Mouse (Mus musculus) embryonic facial prominence, embryonic 15.5 days (tissue): Measurements from ENCODE around the gene Atoh8. TPM values are rescaled to one million over a fixed set of nuclear protein-coding genes. Genes with fewer than 3 reads are reported as not detected.
A peak's percentile ranks its signal among the peaks of the same experiment; 100 is the strongest.

Source experiments
- ATAC-seq: fragments of 200-750 bp; cut with Nextera tagmentation; 2 replicates; pipeline ENCODE4 v1.8.0; 2017; ENCODE audit warnings: low read depth, moderate TSS enrichment; ENCODE audit not compliant: insufficient number of reproducible peaks, low FRiP score, low TSS enrichment
- H3K27ac ChIP-seq: fragments of 300-500 bp; sonication (generic); replicated peaks from 2 replicates; pipeline ENCODE4 v1.5.1; 2015; ENCODE audit warnings: mild to moderate bottlenecking, inconsistent platforms
- H3K27me3 ChIP-seq: fragments of 300-500 bp; sonication (generic); 2 replicates; pipeline ENCODE4 v1.6.1; 2015; ENCODE audit warnings: inconsistent platforms
- H3K36me3 ChIP-seq: fragments of 300-500 bp; sonication (generic); 2 replicates; pipeline ENCODE4 v1.6.1; 2015; ENCODE audit warnings: mild to moderate bottlenecking, inconsistent platforms
- H3K4me1 ChIP-seq: fragments of 300-500 bp; sonication (generic); 2 replicates; pipeline ENCODE4 v1.6.1; 2015; ENCODE audit warnings: inconsistent platforms
- H3K4me2 ChIP-seq: fragments of 300-500 bp; sonication (generic); replicated peaks from 2 replicates; pipeline ENCODE4 v1.6.1; 2015; ENCODE audit warnings: mild to moderate bottlenecking, inconsistent platforms
- H3K4me3 ChIP-seq: fragments of 300-500 bp; sonication (generic); replicated peaks from 2 replicates; pipeline ENCODE4 v1.5.1; 2015; ENCODE audit warnings: mild to moderate bottlenecking, inconsistent platforms
- H3K9ac ChIP-seq: fragments of 300-500 bp; sonication (generic); 2 replicates; pipeline ENCODE4 v1.6.1; 2015; ENCODE audit warnings: inconsistent platforms
- H3K9me3 ChIP-seq: fragments of 300-500 bp; sonication (generic); replicated peaks from 2 replicates; pipeline ENCODE4 v1.6.1; 2016; ENCODE audit warnings: inconsistent platforms
- WGBS: fragments of 180-500 bp; shearing (Covaris S2); methylation state at CpG from one replicate; pipeline ENCODE4 v1.1.7; 2015; 5-methylcytosine and 5-hydroxymethylcytosine counted together
- polyA plus RNA-seq: library from polyadenylated mRNA; unstranded; fragments of >200 nt; fragmentation: Nextera tagmentation; extraction: Ambion mirVana; gene quantifications from 2 replicates; pipeline ENCODE4 v1.2.1, GENCODE M21; 2015

Atoh8 gene
- polyA plus RNA-seq, 1 experiment from 2014 or later: 18.0 TPM

GRCm38 (mm10) chr6:72253911-72254587, 18.7 kb upstream of the Atoh8 start:
- peaks cover 13% of the 10 kb centered on the region; the same call in 1 of the 2 replicates for H3K4me1 ChIP-seq
- 75% methylated on average over 4 of the region's 4 CpGs for WGBS
- H3K4me3 ChIP-seq: no peak overlapping the region
- no peaks in the 10 kb centered on the region for H3K36me3 ChIP-seq
- H3K9me3 ChIP-seq: no peaks in the 10 kb centered on the region
- H3K4me2 ChIP-seq: no peak overlapping the region
- ATAC-seq: peak; percentile 60; the same call in 1 of the 2 replicates
- H3K27me3 ChIP-seq: no peaks in the 10 kb centered on the region
- H3K9ac ChIP-seq: no peak overlapping the region
- no peak overlapping the region for H3K27ac ChIP-seq

GRCm38 (mm10) chr6:72253168-72253567, 17.8 kb upstream of the Atoh8 start:
- Histone ChIP-seq H3K27ac (no peak overlapping the region), H3K27me3 (no peaks in the 10 kb centered on the region), H3K9me3 (no peaks in the 10 kb centered on the region), H3K4me3 (no peak overlapping the region), H3K9ac (no peak overlapping the region), H3K4me2 (no peak overlapping the region), H3K36me3 (no peaks in the 10 kb centered on the region), H3K4me1 (peaks cover 22% of the 10 kb centered on the region)
- WGBS: 75% methylated on average over 4 of the region's 4 CpGs
- no peak for ATAC-seq

GRCm38 (mm10) chr6:72252433-72252832, 17.1 kb upstream of the Atoh8 start:
- Histone ChIP-seq H3K9me3 (no peaks in the 10 kb centered on the region), H3K36me3 (no peaks in the 10 kb centered on the region), H3K9ac (no peak overlapping the region), H3K27me3 (no peaks in the 10 kb centered on the region), H3K4me2 (no peak overlapping the region), H3K4me1 (peaks cover 27% of the 10 kb centered on the region), H3K27ac (no peak overlapping the region), H3K4me3 (no peak overlapping the region)
- no peak for ATAC-seq
- WGBS: 77% methylated on average over 1 of the region's 1 CpGs

GRCm38 (mm10) chr6:72249981-72250380, 14.6 kb upstream of the Atoh8 start:
- H3K27ac ChIP-seq: no peak overlapping the region
- H3K4me2 ChIP-seq: no peak overlapping the region
- no peaks in the 10 kb centered on the region for H3K36me3 ChIP-seq
- H3K9me3 ChIP-seq: no peaks in the 10 kb centered on the region
- no peak overlapping the region for H3K9ac ChIP-seq
- H3K27me3 ChIP-seq: no peaks in the 10 kb centered on the region
- H3K4me3 ChIP-seq: no peak overlapping the region
- WGBS: 77% methylated on average over 4 of the region's 4 CpGs
- no peak for ATAC-seq
- H3K4me1 ChIP-seq: peaks cover 37% of the 10 kb centered on the region

GRCm38 (mm10) chr6:72248150-72248914, 13.0 kb upstream of the Atoh8 start:
- Histone ChIP-seq H3K9ac (no peak overlapping the region), H3K4me3 (no peak overlapping the region), H3K27ac (no peak overlapping the region), H3K9me3 (no peaks in the 10 kb centered on the region), H3K36me3 (no peaks in the 10 kb centered on the region), H3K4me1 (peaks cover 44% of the 10 kb centered on the region), H3K4me2 (no peak overlapping the region), H3K27me3 (no peaks in the 10 kb centered on the region)
- WGBS: 40% methylated on average over 15 of the region's 15 CpGs
- ATAC-seq: no peak

GRCm38 (mm10) chr6:72246303-72246702, 10.9 kb upstream of the Atoh8 start:
- Histone ChIP-seq H3K4me2 (no peak overlapping the region), H3K4me3 (no peak overlapping the region), H3K9me3 (no peaks in the 10 kb centered on the region), H3K36me3 (no peaks in the 10 kb centered on the region), H3K27ac (no peak overlapping the region), H3K27me3 (no peaks in the 10 kb centered on the region), H3K9ac (no peak overlapping the region), H3K4me1 (peaks cover 64% of the 10 kb centered on the region)
- ATAC-seq: no peak
- WGBS: 75% methylated on average over 6 of the region's 6 CpGs

GRCm38 (mm10) chr6:72244569-72245285, 9.3 kb upstream of the Atoh8 start:
- Histone ChIP-seq H3K9me3 (no peaks in the 10 kb centered on the region), H3K4me3 (no peak overlapping the region), H3K9ac (no peak overlapping the region), H3K4me1 (peaks cover 68% of the 10 kb centered on the region), H3K27me3 (0 out of 2 replicates have a peak, but pooled peaks cover 2% of the 10 kb centered on the region), H3K27ac (peak overlapping the region; percentile 89), H3K4me2 (peak overlapping the region; percentile 15; the same call in 1 of the 2 replicates), H3K36me3 (no peaks in the 10 kb centered on the region)
- ATAC-seq: peak; percentile 34
- 29% methylated on average over 20 of the region's 20 CpGs for WGBS

- Histone ChIP-seq H3K4me1 (peaks cover 65% of the 10 kb centered on the region), H3K9me3 (no peaks in the 10 kb centered on the region), H3K27ac (peak overlapping the region; percentile 89), H3K27me3 (0 out of 2 replicates have a peak, but pooled peaks cover 7% of the 10 kb centered on the region), H3K9ac (no peak overlapping the region), H3K4me2 (peak overlapping the region; percentile 15; the same call in 1 of the 2 replicates), H3K36me3 (no peaks in the 10 kb centered on the region), H3K4me3 (no peak overlapping the region)
- peak; percentile 83 for ATAC-seq
- WGBS: 4% methylated on average over 9 of the region's 9 CpGs
These were observed 8.8 kb upstream of the Atoh8 start for GRCm38 (mm10) chr6:72244144-72244549.

GRCm38 (mm10) chr6:72242532-72243320, 7.3 kb upstream of the Atoh8 start:
- Histone ChIP-seq H3K27ac (no peak overlapping the region), H3K4me3 (no peak overlapping the region), H3K9ac (no peak overlapping the region), H3K4me2 (no peak overlapping the region), H3K27me3 (peaks cover 21% of the 10 kb centered on the region), H3K9me3 (no peaks in the 10 kb centered on the region), H3K4me1 (peaks cover 51% of the 10 kb centered on the region), H3K36me3 (no peaks in the 10 kb centered on the region)
- 84% methylated on average over 13 of the region's 13 CpGs for WGBS
- no peak for ATAC-seq

GRCm38 (mm10) chr6:72241843-72242154, 6.4 kb upstream of the Atoh8 start:
- H3K36me3 ChIP-seq: no peaks in the 10 kb centered on the region
- no peak overlapping the region for H3K4me3 ChIP-seq
- H3K27me3 ChIP-seq: peaks cover 23% of the 10 kb centered on the region
- peaks cover 54% of the 10 kb centered on the region for H3K4me1 ChIP-seq
- WGBS: 20% methylated on average over 8 of the region's 8 CpGs
- no peaks in the 10 kb centered on the region for H3K9me3 ChIP-seq
- H3K9ac ChIP-seq: no peak overlapping the region
- ATAC-seq: no peak
- no peak overlapping the region for H3K27ac ChIP-seq
- H3K4me2 ChIP-seq: no peak overlapping the region
